Mouse (Mus musculus) hindbrain, embryonic 11.5 days (tissue): ENCODE results near the gene Pip5kl1. TPM values are rescaled to one million over a fixed set of nuclear protein-coding genes. Genes with fewer than 3 reads are reported as not detected.
A peak's percentile ranks its signal among the peaks of the same experiment; 100 is the strongest.

ENCODE experiments used
- ATAC-seq: fragments of 200-750 bp; cut with Nextera tagmentation; 2 replicates; pipeline ENCODE4 v1.8.0; 2017; ENCODE audit warnings: mild to moderate bottlenecking, moderate TSS enrichment, moderate library complexity; ENCODE audit not compliant: low FRiP score
- DNase-seq: peaks from one replicate; pipeline ENCODE4 v3.0.0-alpha.2; 2015; ENCODE audit warnings: low spot score
- H3K27ac ChIP-seq: fragments of 300-500 bp; sonication (generic); 2 replicates; pipeline ENCODE4 v1.5.1; 2014; ENCODE audit warnings: mild to moderate bottlenecking, low read depth, low read length
- H3K27me3 ChIP-seq: fragments of 300-500 bp; sonication (generic); 2 replicates; pipeline ENCODE4 v1.6.1; 2014; ENCODE audit warnings: mild to moderate bottlenecking, low read length, moderate library complexity, mixed read lengths; ENCODE audit not compliant: control insufficient read depth, insufficient read depth
- H3K36me3 ChIP-seq: fragments of 300-500 bp; sonication (generic); 2 replicates; pipeline ENCODE4 v1.6.1; 2014; ENCODE audit warnings: mild to moderate bottlenecking, low read length, moderate library complexity, mixed read lengths; ENCODE audit not compliant: control insufficient read depth, insufficient read depth
- H3K4me1 ChIP-seq: fragments of 300-500 bp; sonication (generic); replicated peaks from 2 replicates; pipeline ENCODE4 v1.6.1; 2014; ENCODE audit warnings: low read length, mixed read lengths; ENCODE audit not compliant: control insufficient read depth, insufficient read depth
- H3K4me2 ChIP-seq: fragments of 300-500 bp; sonication (generic); replicated peaks from 2 replicates; pipeline ENCODE4 v1.6.1; 2014; ENCODE audit warnings: mild to moderate bottlenecking, low read depth, low read length
- H3K4me3 ChIP-seq: fragments of 300-500 bp; sonication (generic); 2 replicates; pipeline ENCODE4 v1.5.1; 2014; ENCODE audit warnings: low read depth, low read length
- H3K9ac ChIP-seq: fragments of 300-500 bp; sonication (generic); 2 replicates; pipeline ENCODE4 v1.6.1; 2014; ENCODE audit warnings: low read depth, low read length
- H3K9me3 ChIP-seq: fragments of 300-500 bp; sonication (generic); 2 replicates; pipeline ENCODE4 v1.6.1; 2016; ENCODE audit warnings: low read length; ENCODE audit not compliant: control insufficient read depth
- WGBS: fragments of 180-500 bp; shearing (Covaris S2); extraction: QIAGEN DNeasy Blood & Tissue Kit; methylation state at CpG from one replicate; pipeline ENCODE4 v1.1.7; 2014; 5-methylcytosine and 5-hydroxymethylcytosine counted together
- polyA plus RNA-seq: library from polyadenylated mRNA; unstranded; fragments of >200 nt; fragmentation: Nextera tagmentation; extraction: Ambion mirVana; gene quantifications from 2 replicates; pipeline ENCODE4 v1.2.1, GENCODE M21; 2014

Pip5kl1 gene
- polyA plus RNA-seq, 1 experiment from 2014 or later, result 2.1 TPM

GRCm38 (mm10) chr2:32586871-32587351 is 12.3 kb downstream of the Pip5kl1 start, which contains the start of gene St6galnac4:
TSS of gene St6galnac4 (plus strand) at chr2:32587095.
- Histone ChIP-seq H3K4me1 (no peaks in the 10 kb centered on the region), H3K27ac (no peak within 1 kb of the TSS), H3K4me2 (peak within 1 kb of the TSS; percentile 66), H3K4me3 (peak within 1 kb of the TSS; percentile 45), H3K9ac (peak within 1 kb of the TSS; percentile 65), H3K36me3 (no peaks in the 10 kb centered on the region), H3K27me3 (peaks cover 9% of the 10 kb centered on the region; the same call in 1 of the 2 replicates), H3K9me3 (no peaks in the 10 kb centered on the region)
- WGBS, result under 1% methylated on average over 35 of the region's 38 CpGs
- DNase-seq, result peak; percentile 96
- peak; percentile 71 for ATAC-seq

- DNase-seq, result no peak
- no peak for ATAC-seq
- no peaks in the 10 kb centered on the region for H3K36me3 ChIP-seq
- H3K27ac ChIP-seq, result no peak overlapping the region
- H3K4me1 ChIP-seq, result no peaks in the 10 kb centered on the region
- H3K9me3 ChIP-seq, result no peaks in the 10 kb centered on the region
- peak overlapping the region; percentile 65 for H3K9ac ChIP-seq
- H3K4me2 ChIP-seq, result peak overlapping the region; percentile 66
- H3K27me3 ChIP-seq, result peaks cover 4% of the 10 kb centered on the region; the same call in 1 of the 2 replicates
- 47% methylated on average over 9 of the region's 9 CpGs for WGBS
- peak overlapping the region; percentile 45 for H3K4me3 ChIP-seq
Measured at GRCm38 (mm10) chr2:32587731-32588321, 13.2 kb downstream of the Pip5kl1 start.

GRCm38 (mm10) chr2:32589213-32589795 is 14.7 kb downstream of the Pip5kl1 start:
- no peaks in the 10 kb centered on the region for H3K36me3 ChIP-seq
- H3K27ac ChIP-seq, result no peak overlapping the region
- ATAC-seq (no peak), DNase-seq (no peak)
- no peak overlapping the region for H3K4me2 ChIP-seq
- 69% methylated on average over 11 of the region's 11 CpGs for WGBS
- H3K9me3 ChIP-seq, result no peaks in the 10 kb centered on the region
- no peaks in the 10 kb centered on the region for H3K27me3 ChIP-seq
- no peak overlapping the region for H3K9ac ChIP-seq
- no peaks in the 10 kb centered on the region for H3K4me1 ChIP-seq
- no peak overlapping the region for H3K4me3 ChIP-seq

GRCm38 (mm10) chr2:32590224-32590623 is 15.6 kb downstream of the Pip5kl1 start:
- Histone ChIP-seq H3K9ac (no peak overlapping the region), H3K4me2 (no peak overlapping the region), H3K36me3 (no peaks in the 10 kb centered on the region), H3K27ac (no peak overlapping the region), H3K27me3 (no peaks in the 10 kb centered on the region), H3K4me3 (no peak overlapping the region), H3K9me3 (no peaks in the 10 kb centered on the region), H3K4me1 (no peaks in the 10 kb centered on the region)
- 72% methylated on average over 10 of the region's 10 CpGs for WGBS
- no peak for ATAC-seq
- DNase-seq, result no peak

GRCm38 (mm10) chr2:32591249-32591648 is 16.7 kb downstream of the Pip5kl1 start:
- H3K4me2 ChIP-seq, result no peak overlapping the region
- DNase-seq (no peak), ATAC-seq (no peak)
- H3K4me3 ChIP-seq, result no peak overlapping the region
- no peaks in the 10 kb centered on the region for H3K27me3 ChIP-seq
- WGBS, result 74% methylated on average over 6 of the region's 6 CpGs
- H3K9me3 ChIP-seq, result no peaks in the 10 kb centered on the region
- H3K27ac ChIP-seq, result no peak overlapping the region
- H3K36me3 ChIP-seq, result no peaks in the 10 kb centered on the region
- no peak overlapping the region for H3K9ac ChIP-seq
- no peaks in the 10 kb centered on the region for H3K4me1 ChIP-seq

GRCm38 (mm10) chr2:32596725-32597124 is 22.1 kb downstream of the Pip5kl1 start:
- DNase-seq, result no peak
- no peak for ATAC-seq
- no peak overlapping the region for H3K4me3 ChIP-seq
- WGBS, result 91% methylated on average over 13 of the region's 13 CpGs
- H3K4me1 ChIP-seq, result no peaks in the 10 kb centered on the region
- H3K9me3 ChIP-seq, result no peaks in the 10 kb centered on the region
- H3K27me3 ChIP-seq, result no peaks in the 10 kb centered on the region
- no peak overlapping the region for H3K27ac ChIP-seq
- no peak overlapping the region for H3K4me2 ChIP-seq
- H3K36me3 ChIP-seq, result no peaks in the 10 kb centered on the region
- no peak overlapping the region for H3K9ac ChIP-seq

- Histone ChIP-seq H3K9me3 (no peaks in the 10 kb centered on the region), H3K27ac (no peak overlapping the region), H3K9ac (no peak overlapping the region), H3K36me3 (no peaks in the 10 kb centered on the region), H3K4me3 (no peak overlapping the region), H3K4me2 (no peak overlapping the region), H3K27me3 (no peaks in the 10 kb centered on the region), H3K4me1 (no peaks in the 10 kb centered on the region)
- DNase-seq (no peak), ATAC-seq (no peak)
- 90% methylated on average over 5 of the region's 5 CpGs for WGBS
Measured at GRCm38 (mm10) chr2:32597248-32597647, 22.7 kb downstream of the Pip5kl1 start.

GRCm38 (mm10) chr2:32597699-32598098 is 23.1 kb downstream of the Pip5kl1 start:
- Histone ChIP-seq H3K4me1 (no peaks in the 10 kb centered on the region), H3K4me3 (no peak overlapping the region), H3K9me3 (no peaks in the 10 kb centered on the region), H3K9ac (no peak overlapping the region), H3K36me3 (no peaks in the 10 kb centered on the region), H3K27ac (no peak overlapping the region), H3K4me2 (no peak overlapping the region), H3K27me3 (no peaks in the 10 kb centered on the region)
- ATAC-seq (no peak), DNase-seq (no peak)
- WGBS, result 94% methylated on average over 5 of the region's 5 CpGs

GRCm38 (mm10) chr2:32598506-32598905 is 23.9 kb downstream of the Pip5kl1 start:
- WGBS, result 93% methylated on average over 8 of the region's 8 CpGs
- no peaks in the 10 kb centered on the region for H3K36me3 ChIP-seq
- no peaks in the 10 kb centered on the region for H3K9me3 ChIP-seq
- no peak overlapping the region for H3K4me3 ChIP-seq
- H3K27me3 ChIP-seq, result no peaks in the 10 kb centered on the region
- H3K27ac ChIP-seq, result no peak overlapping the region
- no peak for DNase-seq
- no peaks in the 10 kb centered on the region for H3K4me1 ChIP-seq
- no peak overlapping the region for H3K9ac ChIP-seq
- no peak overlapping the region for H3K4me2 ChIP-seq
- ATAC-seq, result no peak
